Mouse (Mus musculus) olfactory bulb, adult 2 months (tissue): ENCODE results near the gene Ccl26.

Source experiments
- CTCF ChIP-seq: fragments of 200-500 bp; IDR thresholded peaks from 2 replicates; pipeline ENCODE4 v1.5.1; 2012; ENCODE audit warnings: low read depth, mild to moderate bottlenecking, low read length, moderate library complexity; ENCODE audit not compliant: insufficient read depth
- POLR2A ChIP-seq: fragments of 200-500 bp; IDR thresholded peaks from 2 replicates; pipeline ENCODE4 v1.6.1; 2012; ENCODE audit warnings: mild to moderate bottlenecking, low read depth, low read length, moderate library complexity; ENCODE audit not compliant: insufficient read depth

GRCm38 (mm10) chr5:135587764-135588163 is 24.4 kb upstream of the Ccl26 start:
- no peak for TF ChIP-seq POLR2A
- no peak for TF ChIP-seq CTCF
